Mouse (Mus musculus) cerebellum, adult 11-12 months (tissue): ENCODE measurements at regions not wholly inside any gene's neighbourhood (a gene's known extent, or its start where the extent isn't known, plus 50 kb on each side); places are given as distances from the start of the nearest gene placed in this dataset.

ENCODE experiments used
- DNase-seq: peaks from one replicate; pipeline ENCODE4 v3.0.0; 2022

GRCm38 (mm10) chr14:105056171-105056570, 121.0 kb downstream of the Rbm26 start:
- no peak for DNase-seq

GRCm38 (mm10) chr14:105038798-105039197, 138.3 kb downstream of the Rbm26 start:
- no peak for DNase-seq

GRCm38 (mm10) chr14:105034712-105035377, 142.3 kb downstream of the Rbm26 start:
- no peak for DNase-seq

GRCm38 (mm10) chr14:105019971-105020370, 157.2 kb downstream of the Rbm26 start:
- DNase-seq: no peak

GRCm38 (mm10) chr14:105016089-105016846, 160.9 kb downstream of the Rbm26 start:
- DNase-seq: no peak

- DNase-seq: no peak
These were observed 161.8 kb downstream of the Rbm26 start for GRCm38 (mm10) chr14:105015278-105015677.

GRCm38 (mm10) chr14:105010742-105011141, 166.4 kb downstream of the Rbm26 start:
- DNase-seq: peak; percentile 60

- no peak for DNase-seq
These were observed 168.8 kb downstream of the Rbm26 start for GRCm38 (mm10) chr14:105008331-105008730.

GRCm38 (mm10) chr14:104994066-104994465, 183.1 kb downstream of the Rbm26 start:
- DNase-seq: no peak

- no peak for DNase-seq
These were observed 211.1 kb downstream of the Rbm26 start for GRCm38 (mm10) chr14:104966046-104966445.

GRCm38 (mm10) chr14:104943450-104943849, 233.7 kb downstream of the Rbm26 start:
- no peak for DNase-seq

GRCm38 (mm10) chr14:104939961-104940360, 237.2 kb downstream of the Rbm26 start:
- DNase-seq: no peak

GRCm38 (mm10) chr14:104937083-104937864, 239.9 kb downstream of the Rbm26 start:
- no peak for DNase-seq

- no peak for DNase-seq
These were observed 241.2 kb downstream of the Rbm26 start for GRCm38 (mm10) chr14:104935956-104936355.

GRCm38 (mm10) chr14:104905706-104906105, 271.4 kb downstream of the Rbm26 start:
- DNase-seq: no peak

GRCm38 (mm10) chr14:104902120-104903027, 274.8 kb downstream of the Rbm26 start:
- DNase-seq: no peak

GRCm38 (mm10) chr14:104901072-104901471, 276.1 kb downstream of the Rbm26 start:
- DNase-seq: no peak

- no peak for DNase-seq
These were observed 305.9 kb downstream of the Rbm26 start for GRCm38 (mm10) chr14:104871203-104871602.

GRCm38 (mm10) chr14:104867540-104867939, 309.6 kb downstream of the Rbm26 start:
- no peak for DNase-seq

GRCm38 (mm10) chr14:104863881-104864280, 313.2 kb downstream of the Rbm26 start:
- no peak for DNase-seq

- no peak for DNase-seq
These were observed 321.2 kb downstream of the Rbm26 start for GRCm38 (mm10) chr14:104855913-104856312.

GRCm38 (mm10) chr14:104849274-104849673, 326.8 kb upstream of the Rnf219 start:
- DNase-seq: no peak
